Mouse (Mus musculus) thymus, adult 18-20 months (tissue): ENCODE results near the gene Dpp9.

Source experiments
- DNase-seq, 2 experiments: peaks; one replicate each; pipeline ENCODE4 v3.0.0; 2022; ENCODE audit warnings: mixed read lengths in 2 of 2

Gene Dpp9

DNA sequence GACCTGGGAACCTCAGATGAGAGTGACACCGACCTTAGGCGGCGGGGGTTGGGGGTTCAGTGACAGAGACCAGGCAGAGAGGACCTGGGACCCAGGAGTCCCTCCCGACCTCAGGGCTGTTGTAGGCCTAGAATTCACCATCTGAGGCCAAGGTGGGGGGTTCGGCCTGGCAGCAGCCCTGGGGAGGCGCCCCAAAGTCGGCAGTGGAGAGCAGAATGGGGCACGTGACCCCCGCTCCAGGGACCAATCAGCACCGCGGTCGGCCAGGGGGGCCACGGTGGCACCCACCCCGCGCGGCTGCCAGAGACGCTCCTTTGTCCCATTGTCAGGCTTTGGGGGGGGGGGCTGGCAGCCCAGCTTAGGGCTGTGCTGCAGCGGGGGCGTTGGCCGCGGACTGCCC is 79.3 kb downstream of the Dpp9 start:
- no peak for DNase-seq

DNA sequence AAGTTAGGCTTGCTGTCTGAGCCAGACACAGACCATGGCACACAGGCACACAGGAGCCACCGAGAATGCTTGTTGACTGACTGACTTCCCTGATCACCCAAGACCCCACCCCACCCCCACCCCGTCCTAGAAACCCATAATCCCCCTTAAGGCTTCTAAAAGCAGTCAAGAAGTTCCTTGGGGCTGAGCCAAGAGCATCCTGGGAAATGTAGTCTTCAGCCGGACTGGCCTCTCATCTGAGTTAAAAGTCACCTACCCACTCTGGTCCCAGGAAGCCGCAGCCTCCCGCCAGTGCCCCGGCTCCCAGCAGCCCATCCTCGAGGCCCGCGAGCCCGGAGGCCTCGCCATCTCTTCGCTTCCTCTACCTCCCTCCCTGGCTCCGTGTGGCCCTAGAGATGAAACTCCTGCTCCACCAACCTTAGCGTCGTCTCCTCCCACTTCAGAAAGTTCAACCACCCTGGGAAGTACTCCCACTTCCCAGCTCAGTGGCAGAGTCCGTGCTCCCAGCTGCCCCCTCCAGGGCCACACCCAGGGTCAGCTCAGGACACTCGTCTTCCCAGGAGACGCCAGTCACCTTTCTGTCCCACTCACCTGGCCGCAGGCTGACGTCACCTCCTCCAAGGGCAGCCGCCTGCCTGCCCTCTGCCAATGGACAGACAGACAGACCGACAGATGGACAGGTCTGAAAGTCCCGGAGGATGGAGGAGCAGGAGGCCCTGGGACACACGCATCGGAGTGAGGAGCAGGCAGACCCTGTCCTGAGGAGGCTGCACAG is 80.7 kb downstream of the Dpp9 start:
- no peak for DNase-seq
